Mouse (Mus musculus) CH12.LX (cell line): ENCODE measurements around the gene Tet2. TPM values are rescaled to one million over a fixed set of nuclear protein-coding genes. Genes with fewer than 3 reads are reported as not detected.
A peak's percentile ranks its signal among the peaks of the same experiment; 100 is the strongest.

Experiments
- DNase-seq: peaks from one replicate; pipeline ENCODE4 v3.0.0-alpha.2; 2013; ENCODE audit errors: extremely low read depth
- H3K27ac ChIP-seq: 2 replicates; pipeline ENCODE4 v1.5.1; 2012; ENCODE audit warnings: low read depth, mild to moderate bottlenecking, control low read depth, moderate library complexity; ENCODE audit not compliant: insufficient read depth
- H3K27me3 ChIP-seq: replicated peaks from 2 replicates; pipeline ENCODE3; 2012; ENCODE audit warnings: inconsistent platforms
- H3K36me3 ChIP-seq, 2 experiments: replicated peaks in 1 of 2; 2 replicates each; pipeline versions ENCODE3 to v1.6.1; 2012; ENCODE audit warnings: inconsistent platforms in 1 of 2, low read length in 1 of 2, mild to moderate bottlenecking in 1 of 2, mixed read lengths in 1 of 2, moderate library complexity in 1 of 2; ENCODE audit not compliant: control insufficient read depth in 1 of 2, insufficient read depth in 1 of 2
- H3K4me1 ChIP-seq, 2 experiments: 2 replicates each; pipeline ENCODE4 v1.6.1; 2012; ENCODE audit warnings: inconsistent platforms in 1 of 2, moderate library complexity in 1 of 2; ENCODE audit not compliant: insufficient read depth in 2 of 2, control insufficient read depth in 1 of 2
- H3K4me2 ChIP-seq: 2 replicates; pipeline ENCODE4 v1.6.1; 2012; ENCODE audit warnings: low read depth, mild to moderate bottlenecking, control low read depth; ENCODE audit not compliant: poor library complexity, insufficient read depth, severe bottlenecking
- H3K4me3 ChIP-seq, 3 experiments: fragments of 150-350 bp in 1 of 3; sonication (generic) in 1 of 3; replicated peaks in 1 of 3; 2 replicates each; pipeline versions ENCODE3 to v1.5.1; 2011 to 2012; ENCODE audit warnings: low read depth in 2 of 3, low read length in 2 of 3, mild to moderate bottlenecking in 2 of 3, moderate library complexity in 2 of 3, control low read depth in 1 of 3, improper control_type of control experiment in 1 of 3, inconsistent platforms in 1 of 3, mixed read lengths in 1 of 3; ENCODE audit not compliant: poor library complexity in 1 of 3
- H3K79me2 ChIP-seq: replicated peaks from 2 replicates; pipeline ENCODE4 v1.6.1; 2012; ENCODE audit warnings: mild to moderate bottlenecking, moderate library complexity; ENCODE audit not compliant: control insufficient read depth, poor library complexity, insufficient read depth, severe bottlenecking; ENCODE audit errors: extremely low read depth
- H3K9ac ChIP-seq: 2 replicates; pipeline ENCODE4 v1.6.1; 2012; ENCODE audit warnings: low read depth, mild to moderate bottlenecking, control low read depth, moderate library complexity; ENCODE audit not compliant: insufficient read depth
- H3K9me3 ChIP-seq: replicated peaks from 2 replicates; pipeline ENCODE3; 2012; ENCODE audit warnings: low read length, inconsistent platforms, mixed read lengths
- BHLHE40 ChIP-seq: IDR thresholded peaks from 2 replicates; pipeline ENCODE4 v1.6.1; 2011; ENCODE audit warnings: mild to moderate bottlenecking, low read depth, low read length, improper control_type of control experiment
- CHD1 ChIP-seq: IDR thresholded peaks from 2 replicates; pipeline ENCODE4 v1.6.1; 2012; ENCODE audit warnings: low read depth, low read length, improper control_type of control experiment, inconsistent platforms
- CHD2 ChIP-seq: IDR thresholded peaks from 2 replicates; pipeline ENCODE4 v1.6.1; 2011; ENCODE audit warnings: low read length, improper control_type of control experiment
- CTCF ChIP-seq, 2 experiments: IDR thresholded peaks in 1 of 2; conservative IDR thresholded peaks in 1 of 2; 2 replicates each; pipeline ENCODE4 v1.5.1; 2011 to 2012; ENCODE audit warnings: low read depth in 2 of 2, low read length in 2 of 2, improper control_type of control experiment in 1 of 2, inconsistent platforms in 1 of 2, mild to moderate bottlenecking in 1 of 2, moderate library complexity in 1 of 2
- E2F4 ChIP-seq: IDR thresholded peaks from 2 replicates; pipeline ENCODE4 v1.6.1; 2011; ENCODE audit warnings: low read depth, low read length, improper control_type of control experiment; ENCODE audit not compliant: insufficient replicate concordance
- ELF1 ChIP-seq: IDR thresholded peaks from 2 replicates; pipeline ENCODE4 v1.6.1; 2014; ENCODE audit warnings: low read depth, mild to moderate bottlenecking, inconsistent platforms, low read length, improper control_type of control experiment
- EP300 ChIP-seq: IDR thresholded peaks from 2 replicates; pipeline ENCODE4 v1.6.1; 2011; ENCODE audit warnings: low read length, improper control_type of control experiment
- ETS1 ChIP-seq: conservative IDR thresholded peaks from 2 replicates; pipeline ENCODE4 v1.6.1; 2012; ENCODE audit warnings: low read depth, mild to moderate bottlenecking, inconsistent platforms, low read length, improper control_type of control experiment, moderate library complexity
- GABPA ChIP-seq: IDR thresholded peaks from 2 replicates; pipeline ENCODE4 v1.6.1; 2012; ENCODE audit warnings: low read depth, low read length, improper control_type of control experiment, inconsistent platforms; ENCODE audit not compliant: insufficient replicate concordance
- HCFC1 ChIP-seq: IDR thresholded peaks from 2 replicates; pipeline ENCODE4 v1.6.1; 2012; ENCODE audit warnings: low read depth, mild to moderate bottlenecking, inconsistent platforms, low read length, improper control_type of control experiment
- IRF4 ChIP-seq: IDR thresholded peaks from 2 replicates; pipeline ENCODE4 v1.6.1; 2014; ENCODE audit warnings: low read depth, mild to moderate bottlenecking, inconsistent platforms, low read length, improper control_type of control experiment
- JUN ChIP-seq: IDR thresholded peaks from 2 replicates; pipeline ENCODE4 v1.6.1; 2011; ENCODE audit warnings: low read depth, mild to moderate bottlenecking, low read length, improper control_type of control experiment, moderate library complexity; ENCODE audit not compliant: insufficient read depth
- JUND ChIP-seq: conservative IDR thresholded peaks from 2 replicates; pipeline ENCODE4 v1.6.1; 2011; ENCODE audit warnings: low read depth, low read length, improper control_type of control experiment
- KAT2A ChIP-seq: IDR thresholded peaks from 2 replicates; pipeline ENCODE4 v1.6.1; 2012; ENCODE audit warnings: low read length, improper control_type of control experiment, inconsistent platforms; ENCODE audit not compliant: insufficient replicate concordance
- MAFK ChIP-seq: IDR thresholded peaks from 2 replicates; pipeline ENCODE4 v1.6.1; 2011; ENCODE audit warnings: low read length, improper control_type of control experiment; ENCODE audit not compliant: insufficient replicate concordance
- MAX ChIP-seq: IDR thresholded peaks from 2 replicates; pipeline ENCODE4 v1.6.1; 2011; ENCODE audit warnings: low read length, improper control_type of control experiment
- MEF2A ChIP-seq: IDR thresholded peaks from 2 replicates; pipeline ENCODE4 v1.6.1; 2014; ENCODE audit warnings: low read depth, mild to moderate bottlenecking, inconsistent platforms, low read length, improper control_type of control experiment, borderline replicate concordance
- MXI1 ChIP-seq: IDR thresholded peaks from 2 replicates; pipeline ENCODE4 v1.6.1; 2011; ENCODE audit warnings: mild to moderate bottlenecking, low read depth, low read length, improper control_type of control experiment
- MYC ChIP-seq: IDR thresholded peaks from 2 replicates; pipeline ENCODE4 v1.6.1; 2011; ENCODE audit warnings: low read depth, mild to moderate bottlenecking, improper control_type of control experiment, low read length
- NELFE ChIP-seq: IDR thresholded peaks from 2 replicates; pipeline ENCODE4 v1.6.1; 2011; ENCODE audit warnings: low read depth, low read length, improper control_type of control experiment
- NRF1 ChIP-seq: IDR thresholded peaks from 2 replicates; pipeline ENCODE4 v1.6.1; 2014; ENCODE audit warnings: low read depth, mild to moderate bottlenecking, inconsistent platforms, low read length, improper control_type of control experiment, moderate library complexity
- PAX5 ChIP-seq: IDR thresholded peaks from 2 replicates; pipeline ENCODE4 v1.6.1; 2012; ENCODE audit warnings: low read length, inconsistent platforms, mixed read lengths
- POLR2A ChIP-seq: IDR thresholded peaks from 2 replicates; pipeline ENCODE4 v1.6.1; 2011; ENCODE audit warnings: low read depth, mild to moderate bottlenecking, improper control_type of control experiment, low read length
- POLR2AphosphoS2 ChIP-seq: IDR thresholded peaks from 2 replicates; pipeline ENCODE4 v1.6.1; 2011; ENCODE audit warnings: low read depth, low read length, improper control_type of control experiment
- RAD21 ChIP-seq: IDR thresholded peaks from 2 replicates; pipeline ENCODE4 v1.6.1; 2011; ENCODE audit warnings: low read depth, mild to moderate bottlenecking, low read length, improper control_type of control experiment, moderate library complexity
- RCOR1 ChIP-seq: conservative IDR thresholded peaks from 2 replicates; pipeline ENCODE4 v1.6.1; 2012; ENCODE audit warnings: low read depth, mild to moderate bottlenecking, inconsistent platforms, low read length, improper control_type of control experiment
- SIN3A ChIP-seq: IDR thresholded peaks from 2 replicates; pipeline ENCODE4 v1.6.1; 2012; ENCODE audit warnings: low read length, improper control_type of control experiment, inconsistent platforms
- SMC3 ChIP-seq: IDR thresholded peaks from 2 replicates; pipeline ENCODE4 v1.6.1; 2011; ENCODE audit warnings: low read depth, low read length, improper control_type of control experiment
- TBP ChIP-seq: conservative IDR thresholded peaks from 2 replicates; pipeline ENCODE4 v1.6.1; 2011; ENCODE audit warnings: low read depth, low read length, improper control_type of control experiment
- TCF12 ChIP-seq: IDR thresholded peaks from 2 replicates; pipeline ENCODE4 v1.6.1; 2014; ENCODE audit warnings: low read depth, mild to moderate bottlenecking, inconsistent platforms, low read length, improper control_type of control experiment
- UBTF ChIP-seq: IDR thresholded peaks from 2 replicates; pipeline ENCODE4 v1.6.1; 2012; ENCODE audit warnings: low read depth, mild to moderate bottlenecking, inconsistent platforms, low read length, improper control_type of control experiment, moderate library complexity
- USF1 ChIP-seq: IDR thresholded peaks from 2 replicates; pipeline ENCODE4 v1.6.1; 2014; ENCODE audit warnings: low read depth, mild to moderate bottlenecking, inconsistent platforms, low read length, improper control_type of control experiment
- USF2 ChIP-seq: conservative IDR thresholded peaks from 2 replicates; pipeline ENCODE4 v1.6.1; 2011; ENCODE audit warnings: low read depth, low read length, improper control_type of control experiment
- ZC3H11A ChIP-seq: IDR thresholded peaks from 2 replicates; pipeline ENCODE4 v1.6.1; 2012; ENCODE audit warnings: low read depth, mild to moderate bottlenecking, inconsistent platforms, low read length, improper control_type of control experiment
- ZKSCAN1 ChIP-seq: IDR thresholded peaks from 2 replicates; pipeline ENCODE4 v1.6.1; 2012; ENCODE audit warnings: low read depth, inconsistent platforms, low read length, improper control_type of control experiment, borderline replicate concordance
- ZMIZ1 ChIP-seq: IDR thresholded peaks from 2 replicates; pipeline ENCODE4 v1.6.1; 2012; ENCODE audit warnings: low read depth, mild to moderate bottlenecking, inconsistent platforms, low read length, improper control_type of control experiment
- ZNF384 ChIP-seq: IDR thresholded peaks from 2 replicates; pipeline ENCODE4 v1.6.1; 2012; ENCODE audit warnings: low read depth, low read length, improper control_type of control experiment, inconsistent platforms
- dilution Hi-C: fragments of 300-500 bp; cut with MboI; formaldehyde crosslinking; loops from 2 replicates; pipeline ENCODE4 v1.14.3; 2020; ENCODE audit warnings: low sequenced_read_pairs; ENCODE audit not compliant: extremely low pct_unique_long_range_greater_than_20kb, extremely low pct_ligation_motif_present
- in situ Hi-C: fragments of 300-500 bp; cut with MboI; formaldehyde crosslinking; loops from 3 replicates; pipeline ENCODE4 v1.14.3; 2019; ENCODE audit warnings: low sequenced_read_pairs, low pct_ligation_motif_present, low pct_unique_long_range_greater_than_20kb, mixed read lengths
- polyA plus RNA-seq: library from polyadenylated mRNA; unstranded; fragments of >175 nt; gene quantifications from 2 replicates; pipeline ENCODE4 v1.2.1, GENCODE M21; 2012; ENCODE audit warnings: low read depth; ENCODE audit not compliant: insufficient read length
- total RNA-seq, 2 experiments: library from RNA; depleted of rRNA; stranded (reverse); fragments of 300-350 nt in 1 of 2; fragments of >200 nt in 1 of 2; gene quantifications; 2 replicates each; pipeline ENCODE4 v1.2.3; 2012 to 2014

The Tet2 gene
- total RNA-seq (2012; rRNA removed) (59.1 and 78.5 TPM in 2 replicates), total RNA-seq (2014; rRNA removed) (49.7 and 51.3 TPM in 2 replicates), polyA plus RNA-seq (38.5 and 39.6 TPM in 2 replicates)

- Histone ChIP-seq H3K79me2 (peaks cover 40% of the 10 kb centered on the region), H3K27me3 (no peaks in the 10 kb centered on the region), H3K4me2 (peak within 1 kb of the TSS; percentile 93), H3K9me3 (no peaks in the 10 kb centered on the region), H3K27ac (peak within 1 kb of the TSS; percentile 73), H3K9ac (peak within 1 kb of the TSS; percentile 98), H3K4me3 (peak within 1 kb of the TSS; percentile 64 to 89 (median 70)), H3K36me3 (peaks cover 0 to 7% of the 10 kb centered on the region in 2 experiments), H3K4me1 (peaks cover 12 to 57% of the 10 kb centered on the region in 2 experiments)
- dilution Hi-C loops: no loop called here
- in situ Hi-C loops: no loop called here
- peak; percentile 84 for DNase-seq
- TF ChIP-seq TBP (0 out of 2 replicates have a peak, but pooled peaks have one; percentile 39), JUND (peak; percentile 20; the same call in 1 of the 2 replicates), MXI1 (peak; percentile 100), UBTF (peak; percentile 72; the same call in 1 of the 2 replicates), TCF12 (peak; percentile 10; the same call in 1 of the 2 replicates), MAX (peak; percentile 99), POLR2A (peak; percentile 69), SMC3 (no peak; the same call in 1 of the 2 replicates), RCOR1 (peak; percentile 59; the same call in 1 of the 2 replicates), ELF1 (peak; percentile 63), MAFK (0 out of 2 replicates have a peak, but pooled peaks have one; percentile 37), ETS1 (peak; percentile 70), MYC (peak; percentile 92), MEF2A (peak; percentile 47; the same call in 1 of the 2 replicates), E2F4 (no peak), BHLHE40 (peak; percentile 33; the same call in 1 of the 2 replicates), ZKSCAN1 (no peak), ZNF384 (no peak), CHD1 (peak; percentile 90), KAT2A (0 out of 2 replicates have a peak, but pooled peaks have one; percentile 28), RAD21 (no peak; the same call in none of the 2 replicates), ZMIZ1 (peak; percentile 48), USF2 (peak; percentile 64; the same call in 1 of the 2 replicates), ZC3H11A (no peak), EP300 (peak; percentile 88), CHD2 (no peak; the same call in 1 of the 2 replicates), PAX5 (no peak), HCFC1 (peak; percentile 15; the same call in 1 of the 2 replicates), SIN3A (peak; percentile 100), USF1 (peak; percentile 86), IRF4 (peak; percentile 65; the same call in 1 of the 2 replicates), NELFE (no peak; the same call in 1 of the 2 replicates), CTCF (conservative IDR thresholded peaks at IDR 0.05 in 1 of 2, IDR thresholded peaks at IDR 0.05 in 1 of 2; ENCODE audit: low read depth in 2 of 2, low read length in 2 of 2) (peak in 1 of 2 experiments; percentile 8; a peak in 1 of 4 replicates), JUN (no peak), GABPA (no peak), NRF1 (no peak), POLR2AphosphoS2 (peak; percentile 57; the same call in 1 of the 2 replicates)
Measured at GRCm38 (mm10) chr3:133544551-133545303, at the start of gene Tet2. Tet2 (minus strand) TSS chr3:133545139.
